Mouse (Mus musculus) heart, postnatal 36 days (tissue): ENCODE measurements around the gene Bad. TPM values are rescaled to one million over a fixed set of nuclear protein-coding genes. Genes with fewer than 3 reads are reported as not detected.
A peak's percentile ranks its signal among the peaks of the same experiment; 100 is the strongest.

Experiments
- DNase-seq, 2 experiments: peaks; one replicate each; pipeline ENCODE4 v3.0.0; 2021 to 2022
- intact Hi-C: fragments of 180-260 bp; cut with DNase I; formaldehyde crosslinking; loops from one replicate; pipeline ENCODE4 v1.15.1; 2025
- total RNA-seq, 2 experiments: library from RNA; stranded (reverse); gene quantifications; 2 replicates each; pipeline ENCODE4 v1.2.3; 2021

Bad gene
- total RNA-seq, 2 experiments from 2014 or later: 22.0 to 24.7 TPM

- intact Hi-C loops: loop anchor here (1.0 kb wide), 1 partner anchor 17 kb away; no protein-coding TSS in a partner anchor
- peak; percentile 56 to 60 for DNase-seq
Observed at GRCm38 (mm10) chr19:6952712-6953037, 11.0 kb downstream of the Bad start.

- intact Hi-C loops: no loop called here
- no peak for DNase-seq
Observed at GRCm38 (mm10) chr19:6954046-6954445, 12.4 kb downstream of the Bad start.

- intact Hi-C loops: no loop called here
- no peak for DNase-seq
Observed at GRCm38 (mm10) chr19:6955424-6955823, 13.8 kb downstream of the Bad start.

- intact Hi-C loops: no loop called here
- no peak for DNase-seq
Observed at GRCm38 (mm10) chr19:6956461-6956860, 14.8 kb downstream of the Bad start.

GRCm38 (mm10) chr19:6968491-6969271, 27.0 kb downstream of the Bad start:
- intact Hi-C loops: loop anchor here (1.0 kb wide), 2 partner anchors 15 to 44 kb away; no protein-coding TSS in a partner anchor
- DNase-seq: no peak

- intact Hi-C loops: loop anchor here (1.0 kb wide), 2 partner anchors 16 to 45 kb away; no protein-coding TSS in a partner anchor
Observed at GRCm38 (mm10) chr19:6969291-6969664, 27.6 kb downstream of the Bad start.

GRCm38 (mm10) chr19:6969665-6970381, 28.2 kb downstream of the Bad start:
- intact Hi-C loops: loop anchor here (1.0 kb wide), 2 partner anchors 17 to 46 kb away; no protein-coding TSS in a partner anchor
- DNase-seq: peak; percentile 84 to 85

More at GRCm38 (mm10) chr19:6969291-6969664, 27.6 kb downstream of the Bad start:
- DNase-seq: no peak

GRCm38 (mm10) chr19:6970460-6971085, 28.9 kb downstream of the Bad start:
- no peak for DNase-seq

GRCm38 (mm10) chr19:6971644-6972043, 30.0 kb downstream of the Bad start:
- intact Hi-C loops: no loop called here
- DNase-seq: no peak

More at GRCm38 (mm10) chr19:6970460-6971085, 28.9 kb downstream of the Bad start:
- intact Hi-C loops: no loop called here

GRCm38 (mm10) chr19:6972247-6972917, 30.7 kb downstream of the Bad start:
- intact Hi-C loops: no loop called here
- DNase-seq: no peak

GRCm38 (mm10) chr19:6973581-6974190, 32.0 kb downstream of the Bad start:
- intact Hi-C loops: no loop called here

GRCm38 (mm10) chr19:6974211-6975205, 32.8 kb downstream of the Bad start, which contains the start of gene Ppp1r14b:
Gene Ppp1r14b, plus strand, starts transcription at chr19:6974968.
- peak; percentile 75 to 84 for DNase-seq
- intact Hi-C loops: loop anchor here (5.0 kb wide), 1 partner anchor 48 kb away; no protein-coding TSS in a partner anchor

More at GRCm38 (mm10) chr19:6973581-6974190, 32.0 kb downstream of the Bad start:
- DNase-seq: no peak

GRCm38 (mm10) chr19:6975537-6976521, 34.2 kb downstream of the Bad start, which contains the start of gene Plcb3:
Gene Plcb3, minus strand, starts transcription at chr19:6976470.
- peak; percentile 50 to 61 for DNase-seq
- intact Hi-C loops: loop anchor here (5.0 kb wide), 1 partner anchor 46 kb away; no protein-coding TSS in a partner anchor

- DNase-seq: no peak
- intact Hi-C loops: loop anchor here (5.0 kb wide), 1 partner anchor 44 kb away; no protein-coding TSS in a partner anchor
Observed at GRCm38 (mm10) chr19:6977759-6978638, 36.3 kb downstream of the Bad start.

GRCm38 (mm10) chr19:6978639-6978974, 36.9 kb downstream of the Bad start:
- intact Hi-C loops: loop anchor here (5.0 kb wide), 1 partner anchor 44 kb away; no protein-coding TSS in a partner anchor
- no peak for DNase-seq

- no peak for DNase-seq
- intact Hi-C loops: loop anchor here (5.0 kb wide), 1 partner anchor 43 kb away; no protein-coding TSS in a partner anchor
Observed at GRCm38 (mm10) chr19:6979001-6979479, 37.4 kb downstream of the Bad start.
